Mouse (Mus musculus): ENCODE measurements around the gene Rasal2.
"Not testable (repeated sequence)": the region's sequence is repeated elsewhere in the genome, so short reads cannot be mapped to it uniquely, and the experiment has no call there.

DNA sequence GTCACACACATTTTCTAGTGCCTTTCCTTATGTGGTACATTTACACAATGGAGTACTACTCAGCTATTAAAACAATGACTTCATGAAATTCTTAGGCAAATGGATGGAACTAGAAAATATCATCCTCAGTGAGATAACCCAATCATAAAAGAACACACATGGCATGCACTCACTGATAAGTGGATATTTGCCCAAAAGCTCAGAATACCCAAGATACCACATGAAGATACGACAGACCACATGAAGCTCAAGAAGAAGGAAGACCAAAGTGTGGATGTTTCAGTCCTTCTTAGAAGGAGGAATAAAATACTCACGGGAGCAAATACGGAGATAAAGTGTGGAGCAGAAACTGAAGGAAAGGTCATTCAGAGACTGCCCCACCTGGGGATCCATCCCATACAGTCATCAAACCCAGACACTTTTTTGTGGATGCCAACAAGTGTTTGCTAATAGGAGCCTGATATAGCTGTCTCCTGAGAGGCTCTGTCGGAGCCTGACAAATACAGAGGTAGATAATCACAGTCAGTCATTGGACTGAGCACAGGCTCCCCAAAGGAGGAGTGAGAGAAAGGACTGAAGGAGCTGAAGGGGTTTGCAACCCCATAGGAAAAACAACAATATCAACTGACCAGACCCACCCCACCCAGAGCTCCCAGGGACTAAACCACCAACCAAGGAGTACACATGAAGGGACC lies 175.6 kb downstream of the Rasal2 start:
- not testable (repeated sequence) for TF ChIP-seq CTCF (IDR thresholded peaks at IDR 0.05; ENCODE audit: low read depth); EP300 (optimal IDR thresholded peaks at IDR 0.05)

Measured in stomach, postnatal 0 days (tissue).